Mouse (Mus musculus): Measurements from ENCODE around the gene Gm8229. TPM values are rescaled to one million over a fixed set of nuclear protein-coding genes. Genes with fewer than 3 reads are reported as not detected.
"Not testable (repeated sequence)": the region's sequence is repeated elsewhere in the genome, so short reads cannot be mapped to it uniquely, and the experiment has no call there.

The Gm8229 gene
- total RNA-seq (2014; fragmentation: Nextera tagmentation) (not detected in 2 replicates), total RNA-seq (2017) (0.11 and 0.17 TPM in 2 replicates), polyA plus RNA-seq (2012) (not detected in 2 replicates)

- DNase-seq (ENCODE audit: low spot score); H3K36me3 ChIP-seq (replicated peaks); ATAC-seq (ENCODE audit: extremely low read depth, insufficient number of reproducible peaks, low FRiP score, poor library complexity, severe bottlenecking); H3K4me3 ChIP-seq (ENCODE audit: low read depth, low read length); H3K4me1 ChIP-seq (ENCODE audit: insufficient read depth, low read depth, low read length); H3K9me3 ChIP-seq (replicated peaks); H3K27me3 ChIP-seq (ENCODE audit: insufficient read depth, low read length): not testable (repeated sequence)
Measured at GRCm38 (mm10) chr14:44365057-44365456, at the start of gene Gm8229. Gm8229 (plus strand) TSS chr14:44365357.

- not testable (repeated sequence) for H3K9me3 ChIP-seq (replicated peaks); H3K4me3 ChIP-seq (ENCODE audit: low read depth, low read length); ATAC-seq (ENCODE audit: extremely low read depth, insufficient number of reproducible peaks, low FRiP score, poor library complexity, severe bottlenecking); H3K36me3 ChIP-seq (replicated peaks); H3K4me1 ChIP-seq (ENCODE audit: insufficient read depth, low read depth, low read length); H3K27me3 ChIP-seq (ENCODE audit: insufficient read depth, low read length); DNase-seq (ENCODE audit: low spot score)
Measured at GRCm38 (mm10) chr14:44338484-44338883, 26.7 kb upstream of the Gm8229 start, which contains the start of gene Gm5930. Gm5930 (minus strand) TSS chr14:44338584.

- not testable (repeated sequence) for H3K36me3 ChIP-seq (replicated peaks); H3K9me3 ChIP-seq (replicated peaks); DNase-seq (ENCODE audit: low spot score); ATAC-seq (ENCODE audit: extremely low read depth, insufficient number of reproducible peaks, low FRiP score, poor library complexity, severe bottlenecking); H3K4me1 ChIP-seq (ENCODE audit: insufficient read depth, low read depth, low read length); H3K27me3 ChIP-seq (ENCODE audit: insufficient read depth, low read length); H3K4me3 ChIP-seq (ENCODE audit: low read depth, low read length)
Measured at GRCm38 (mm10) chr14:44361416-44361815, 3.7 kb upstream of the Gm8229 start.

GRCm38 (mm10) chr14:44362301-44362700 lies 2.9 kb upstream of the Gm8229 start:
- H3K27me3 ChIP-seq (ENCODE audit: insufficient read depth, low read length); H3K36me3 ChIP-seq (replicated peaks): not testable (repeated sequence)

GRCm38 (mm10) chr14:44384233-44384632 lies 19.1 kb downstream of the Gm8229 start:
- H3K4me3 ChIP-seq (ENCODE audit: low read depth, low read length); H3K9me3 ChIP-seq (replicated peaks); H3K4me1 ChIP-seq (ENCODE audit: insufficient read depth, low read depth, low read length); H3K27me3 ChIP-seq (ENCODE audit: insufficient read depth, low read length); ATAC-seq (ENCODE audit: extremely low read depth, insufficient number of reproducible peaks, low FRiP score, poor library complexity, severe bottlenecking); H3K36me3 ChIP-seq (replicated peaks); DNase-seq (ENCODE audit: low spot score): not testable (repeated sequence)

More at GRCm38 (mm10) chr14:44362301-44362700, 2.9 kb upstream of the Gm8229 start:
- not testable (repeated sequence) for DNase-seq (ENCODE audit: low spot score); H3K4me1 ChIP-seq (ENCODE audit: insufficient read depth, low read depth, low read length); H3K9me3 ChIP-seq (replicated peaks); H3K4me3 ChIP-seq (ENCODE audit: low read depth, low read length); ATAC-seq (ENCODE audit: extremely low read depth, insufficient number of reproducible peaks, low FRiP score, poor library complexity, severe bottlenecking)

- ATAC-seq (ENCODE audit: extremely low read depth, insufficient number of reproducible peaks, low FRiP score, poor library complexity, severe bottlenecking); H3K4me1 ChIP-seq (ENCODE audit: insufficient read depth, low read depth, low read length); DNase-seq (ENCODE audit: low spot score); H3K27me3 ChIP-seq (ENCODE audit: insufficient read depth, low read length); H3K36me3 ChIP-seq (replicated peaks); H3K4me3 ChIP-seq (ENCODE audit: low read depth, low read length); H3K9me3 ChIP-seq (replicated peaks): not testable (repeated sequence)
Measured at GRCm38 (mm10) chr14:44410588-44410987, 45.4 kb downstream of the Gm8229 start, which contains the start of gene Gm3371. Gm3371 (minus strand) TSS chr14:44410688.

Other genes with a start within 250 kb of the Gm8229 start
- gene Gm3327, start 241.5 kb upstream of the Gm8229 start, total RNA-seq (2014; fragmentation: Nextera tagmentation) = not detected in 2 replicates
- 0.16 TPM in 1 of 2 replicates, not detected in the other for gene Gm3327, start 241.5 kb upstream of the Gm8229 start, total RNA-seq (2017)
- gene Gm3327, start 241.5 kb upstream of the Gm8229 start, polyA plus RNA-seq (2012) = not detected in 2 replicates
- not detected in 2 replicates for gene Gm8212, start 167.7 kb upstream of the Gm8229 start, total RNA-seq (2014; fragmentation: Nextera tagmentation)
- not detected in 2 replicates for gene Gm8212, start 167.7 kb upstream of the Gm8229 start, total RNA-seq (2017)
- 0.03 TPM in 1 of 2 replicates, not detected in the other for gene Gm8212, start 167.7 kb upstream of the Gm8229 start, polyA plus RNA-seq (2012)
- 3.3 and 4.9 TPM in 2 replicates for gene 4930503E14Rik, start 152.1 kb upstream of the Gm8229 start, total RNA-seq (2014; fragmentation: Nextera tagmentation)
- 0.93 and 1.1 TPM in 2 replicates for gene 4930503E14Rik, start 152.1 kb upstream of the Gm8229 start, total RNA-seq (2017)
- gene 4930503E14Rik, start 152.1 kb upstream of the Gm8229 start, polyA plus RNA-seq (2012) = 0.17 TPM in 1 of 2 replicates, not detected in the other
- gene Gm8220, start 79.8 kb upstream of the Gm8229 start, total RNA-seq (2014; fragmentation: Nextera tagmentation) = not detected in 2 replicates
- 0.76 TPM in 1 of 2 replicates, not detected in the other for gene Gm8220, start 79.8 kb upstream of the Gm8229 start, total RNA-seq (2017)
- gene Gm8220, start 79.8 kb upstream of the Gm8229 start, polyA plus RNA-seq (2012) = not detected in 2 replicates
- 0.90 and 2.2 TPM in 2 replicates for gene Gm5930, start 26.8 kb upstream of the Gm8229 start, total RNA-seq (2014; fragmentation: Nextera tagmentation)
- 0.35 and 0.71 TPM in 2 replicates for gene Gm5930, start 26.8 kb upstream of the Gm8229 start, total RNA-seq (2017)
- gene Gm5930, start 26.8 kb upstream of the Gm8229 start, polyA plus RNA-seq (2012) = not detected in 2 replicates
- gene Gm3371, start 45.3 kb downstream of the Gm8229 start, total RNA-seq (2014; fragmentation: Nextera tagmentation) = not detected in 2 replicates
- gene Gm3371, start 45.3 kb downstream of the Gm8229 start, total RNA-seq (2017) = not detected in 2 replicates
- not detected in 2 replicates for gene Gm3371, start 45.3 kb downstream of the Gm8229 start, polyA plus RNA-seq (2012)
- gene Gm8232, start 68.3 kb downstream of the Gm8229 start, total RNA-seq (2014; fragmentation: Nextera tagmentation) = not detected in 2 replicates
- 0.11 TPM in 1 of 2 replicates, not detected in the other for gene Gm8232, start 68.3 kb downstream of the Gm8229 start, total RNA-seq (2017)
- gene Gm8232, start 68.3 kb downstream of the Gm8229 start, polyA plus RNA-seq (2012) = not detected in 2 replicates
- gene BC061237, start 127.1 kb downstream of the Gm8229 start, total RNA-seq (2014; fragmentation: Nextera tagmentation) = not detected in 2 replicates
- gene BC061237, start 127.1 kb downstream of the Gm8229 start, total RNA-seq (2017) = not detected in 2 replicates
- gene BC061237, start 127.1 kb downstream of the Gm8229 start, polyA plus RNA-seq (2012) = not detected in 2 replicates
- gene Gm17093, start 152.9 kb downstream of the Gm8229 start, total RNA-seq (2014; fragmentation: Nextera tagmentation) = not detected in 2 replicates
- not detected in 2 replicates for gene Gm17093, start 152.9 kb downstream of the Gm8229 start, total RNA-seq (2017)
- not detected in 2 replicates for gene Gm17093, start 152.9 kb downstream of the Gm8229 start, polyA plus RNA-seq (2012)
- not detected in 2 replicates for gene Gm8247, start 217.8 kb downstream of the Gm8229 start, total RNA-seq (2014; fragmentation: Nextera tagmentation)
- gene Gm8247, start 217.8 kb downstream of the Gm8229 start, total RNA-seq (2017) = not detected in 2 replicates
- not detected in 2 replicates for gene Gm8247, start 217.8 kb downstream of the Gm8229 start, polyA plus RNA-seq (2012)